ENCODE assay signal across 15 mouse cellular contexts in genomic region chr10:24379291-24379690, GRCm38 (mm10).
DNase-seq lines count a peak whose midpoint lies in the region; TF ChIP-seq lines count a peak whose summit lies in the region.
"Had no signal": no experiment of that assay in that cellular context is flagged by ENCODE, and none has a peak within 500 bp of the region (broad histone marks: within the 10 kb centered on the region; RNA-seq: fewer than 3 reads in every experiment).

No protein-coding gene starts in this region.

- no peak overlapping the region for H3K27ac ChIP-seq in heart, embryonic 10.5 days
- H3K27ac ChIP-seq in layer of hippocampus, adult 2 months, result no peak overlapping the region
- H3K27ac ChIP-seq: embryonic facial prominence, embryonic 10.5 days; limb, embryonic 13.5 days; liver, embryonic 15.5 days; midbrain, embryonic 15.5 days had no signal

- H3K4me1 ChIP-seq in heart, embryonic 10.5 days, result no peaks in the 10 kb centered on the region
- H3K4me1 ChIP-seq: liver, embryonic 15.5 days; midbrain, embryonic 15.5 days had no signal

- peak; percentile 84 for DNase-seq in heart, adult 11 months
- DNase-seq in heart, embryonic 10.5 days (ENCODE audit: low spot score), result no peak
- peak; percentile 38 for DNase-seq in ovary, adult 18-20 months (ENCODE audit: low spot score)
- DNase-seq in ovary, postnatal 36 days (ENCODE audit: low spot score), result no peak
- peak; percentile 45 for DNase-seq in adrenal gland, postnatal 14 days
- DNase-seq in lung, postnatal 14 days, result peak; percentile 19
- DNase-seq in layer of hippocampus, adult 2 months (ENCODE audit: low spot score in 2 of 2), result no peak
- DNase-seq in frontal cortex, postnatal 14 days (ENCODE audit: low spot score in 2 of 2), result no peak
- DNase-seq: cerebellum, postnatal 25 days; right cerebral cortex, postnatal 4 days had no signal

- no peaks in the 10 kb centered on the region for H3K36me3 ChIP-seq in heart, embryonic 10.5 days
- H3K36me3 ChIP-seq: embryonic facial prominence, embryonic 10.5 days; limb, embryonic 13.5 days; liver, embryonic 15.5 days; midbrain, embryonic 15.5 days had no signal

- 77% methylated on average over 5 of the region's 5 CpGs for WGBS in heart, embryonic 10.5 days

- H3K27me3 ChIP-seq in heart, embryonic 10.5 days (ENCODE audit: insufficient read depth, poor library complexity, severe bottlenecking), result no peaks in the 10 kb centered on the region
- H3K27me3 ChIP-seq: limb, embryonic 13.5 days; liver, embryonic 15.5 days; midbrain, embryonic 15.5 days had no signal

- H3K9me3 ChIP-seq in heart, embryonic 10.5 days, result no peaks in the 10 kb centered on the region
- H3K9me3 ChIP-seq: embryonic facial prominence, embryonic 10.5 days; limb, embryonic 13.5 days; liver, embryonic 15.5 days; midbrain, embryonic 15.5 days had no signal

- no peak for TF ChIP-seq CTCF in layer of hippocampus, adult 2 months (conservative IDR thresholded peaks at IDR 0.05)

- no peak overlapping the region for H3K4me3 ChIP-seq in heart, embryonic 10.5 days
- no peak overlapping the region for H3K4me3 ChIP-seq in layer of hippocampus, adult 2 months
- H3K4me3 ChIP-seq: embryonic facial prominence, embryonic 10.5 days; erythroblast, embryonic 14.5 days; limb, embryonic 13.5 days; liver, embryonic 15.5 days; midbrain, embryonic 15.5 days had no signal

Comparison
In these comparisons a context has a peak if more than half of its experiments do, and no peak if none do; other contexts are left out.
1. DNase-seq: peak in heart, adult 11 months (single experiment), ovary, adult 18-20 months (single experiment), adrenal gland, postnatal 14 days (single experiment) and lung, postnatal 14 days (single experiment); none in heart, embryonic 10.5 days (single experiment), ovary, postnatal 36 days (single experiment), layer of hippocampus, adult 2 months (0 of 2) and frontal cortex, postnatal 14 days (0 of 2).